Mouse (Mus musculus): Measurements from ENCODE around the gene Litaf.

DNA sequence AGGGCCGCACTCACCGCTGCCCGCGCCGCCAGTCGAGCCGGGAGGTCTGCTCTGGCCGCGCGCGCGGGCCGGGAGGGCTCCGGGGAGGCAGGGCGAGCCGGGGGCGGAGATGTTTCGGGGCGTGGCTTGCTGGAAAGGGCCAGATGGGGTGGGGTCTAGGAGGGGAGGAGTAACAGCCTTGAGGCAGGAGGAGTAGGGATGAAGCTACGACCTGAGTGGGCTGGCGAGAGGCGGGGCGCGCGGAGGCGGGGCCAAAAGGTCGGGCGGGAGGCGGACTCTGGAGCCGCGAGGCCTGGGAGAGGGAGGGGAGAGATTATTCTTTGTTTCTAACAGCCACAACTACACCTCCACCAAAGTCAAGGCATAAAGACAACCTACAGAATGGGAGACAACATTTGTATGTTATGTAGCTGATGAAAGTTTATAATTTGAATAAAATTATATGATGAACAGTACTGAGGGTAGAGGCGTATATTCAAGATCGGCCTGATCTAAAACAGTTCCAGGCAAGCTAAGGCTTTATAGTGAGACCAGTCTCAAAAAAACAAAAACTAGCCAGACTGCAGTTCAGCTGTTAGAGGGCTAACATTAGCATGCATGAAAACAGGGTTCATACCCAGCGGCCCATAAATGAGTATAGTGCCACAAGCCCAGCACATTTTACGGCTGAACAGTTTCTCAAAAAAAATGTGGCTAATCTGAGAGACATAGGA is 72.8 kb downstream of the Litaf start:
- no peak for TF ChIP-seq POLR2A (IDR thresholded peaks at IDR 0.05; ENCODE audit: borderline replicate concordance, low read depth, low read length)
- TF ChIP-seq CTCF (IDR thresholded peaks at IDR 0.05; ENCODE audit: low read depth, low read length): no peak

Measured in bone marrow macrophage, adult 2 months (primary cell).